Mouse (Mus musculus) frontal cortex, adult (tissue): Measurements from ENCODE around the gene Rec8.

Source experiments
- ATAC-seq: cut with Nextera tagmentation; 2 replicates; pipeline ENCODE4 v1.9.2; 2017; ENCODE audit warnings: mild to moderate bottlenecking, moderate library complexity, mixed read lengths; ENCODE audit not compliant: low TSS enrichment

Gene Rec8

DNA sequence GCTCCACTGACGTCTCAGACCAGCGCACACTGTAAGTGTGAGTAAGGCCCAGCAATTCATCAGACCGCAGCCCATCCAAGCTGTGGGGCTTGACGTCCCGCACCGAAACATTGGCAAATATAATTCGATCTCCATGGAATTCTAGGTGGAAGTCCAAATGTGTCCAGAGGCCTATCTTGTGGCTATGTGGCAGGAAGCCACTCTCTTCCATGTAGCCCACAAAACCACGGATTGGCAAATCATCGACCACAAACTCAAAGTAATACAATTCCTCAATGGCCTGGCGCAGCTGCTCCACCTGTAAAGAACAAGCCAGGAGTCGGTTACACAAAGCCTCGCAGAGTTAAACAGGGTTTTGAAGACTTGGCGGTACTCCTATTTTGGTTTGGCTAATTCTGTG lies 23.5 kb downstream of the Rec8 start:
- no peak for ATAC-seq

- 0 out of 2 replicates have a peak, but pooled peaks have one; percentile 5 for ATAC-seq
These were observed 24.8 kb downstream of the Rec8 start for GRCm38 (mm10) chr14:55642679-55643059.

DNA sequence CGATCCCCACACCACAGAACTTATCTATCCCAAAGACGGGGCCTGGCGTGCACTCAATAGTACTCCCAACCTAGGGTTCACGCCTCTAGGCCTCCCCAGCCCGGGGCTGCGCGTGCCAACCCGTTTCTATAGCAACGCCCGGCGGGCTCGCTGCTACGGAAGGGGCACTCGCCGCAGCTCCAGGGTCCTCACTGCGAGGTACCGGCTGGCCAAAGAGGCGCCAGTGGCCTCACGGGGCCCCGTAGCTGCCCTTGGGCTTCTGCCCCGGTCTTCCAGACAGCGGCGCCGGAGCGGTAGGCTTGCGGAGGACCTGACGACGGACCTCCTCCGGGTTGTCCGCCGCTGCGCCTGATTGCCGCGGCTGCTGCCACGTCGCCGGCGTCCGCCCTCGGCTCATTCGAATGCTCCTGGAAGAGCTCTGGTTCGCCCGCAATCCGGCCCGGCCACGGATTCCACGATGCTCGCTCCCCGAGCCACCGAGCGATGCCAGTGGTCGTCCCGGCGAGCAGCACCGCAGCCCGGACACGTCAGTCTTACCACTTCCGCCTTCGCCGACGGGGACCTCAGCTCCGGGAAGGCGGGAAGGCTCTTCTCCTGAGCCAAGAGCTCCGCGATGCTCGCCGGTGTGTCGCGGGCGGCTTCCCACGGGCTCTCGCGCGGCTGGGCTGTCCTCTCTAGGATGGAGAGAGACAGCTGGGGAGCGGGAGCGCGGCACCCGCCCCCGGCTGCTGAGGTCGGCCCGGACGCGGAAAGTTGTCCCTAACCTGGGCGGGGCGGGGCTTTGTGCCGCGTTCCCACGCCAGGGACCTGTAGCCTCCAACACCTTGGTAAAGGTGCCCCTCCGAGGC lies 25.4 kb downstream of the Rec8 start, which contains the start of gene Tm9sf1:
Tm9sf1 (minus strand) TSS at position 747 of the 848 bp plus-strand sequence.
- ATAC-seq = peak; percentile 90

DNA sequence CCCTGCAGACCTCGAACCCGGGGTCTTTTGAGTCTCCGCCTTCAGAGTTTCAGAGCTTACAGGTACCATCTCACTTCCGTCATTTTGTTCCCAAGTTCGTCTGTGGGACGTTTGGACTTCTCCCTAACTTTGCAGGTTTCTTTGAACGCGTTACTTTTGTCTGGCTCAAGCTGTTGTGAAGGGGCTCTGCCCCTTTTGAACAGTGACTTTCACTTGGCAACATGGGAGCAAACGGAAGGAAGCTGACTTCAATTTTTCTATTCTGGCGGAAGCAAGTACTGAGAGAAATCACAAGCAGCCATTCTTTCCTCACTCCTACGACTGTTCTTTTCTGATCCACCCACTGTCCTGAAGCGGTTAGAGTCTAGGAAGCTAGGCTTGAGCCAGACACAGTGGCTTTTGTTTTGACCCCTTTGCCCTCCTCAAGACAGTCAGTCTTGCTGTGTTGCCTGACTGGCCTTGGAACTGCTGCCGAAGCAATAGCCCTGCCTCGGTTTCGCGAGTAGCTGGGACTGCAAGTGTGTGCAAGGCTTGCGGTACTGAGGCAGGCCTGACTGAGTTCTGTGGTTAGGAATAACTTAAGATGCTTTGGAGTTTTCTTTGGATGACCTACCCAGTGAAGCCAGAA lies 26.5 kb downstream of the Rec8 start:
- ATAC-seq = no peak

DNA sequence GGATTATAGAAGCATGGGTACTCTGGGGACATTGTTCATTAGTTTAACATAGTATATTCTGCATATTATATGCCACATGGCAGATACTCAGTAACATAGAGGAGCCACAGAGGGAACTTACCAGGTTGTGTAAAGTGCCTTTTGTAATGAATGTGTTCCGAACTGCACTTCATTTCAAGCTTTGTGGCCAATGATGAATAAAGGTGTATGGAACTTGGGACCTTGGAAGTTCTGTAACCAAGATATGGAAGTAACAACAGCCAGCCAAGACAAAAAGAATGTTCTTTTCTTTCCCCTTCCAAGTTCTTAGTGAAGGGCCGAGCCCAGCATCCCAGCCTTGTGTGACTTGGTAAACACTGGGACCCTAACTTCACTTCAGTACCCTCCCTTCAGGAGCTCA lies 32.0 kb downstream of the Rec8 start, which contains the start of gene Tssk4:
Tssk4 (plus strand) TSS at position 301 of the 400 bp plus-strand sequence.
- no peak for ATAC-seq

- ATAC-seq = no peak
These were observed 33.7 kb downstream of the Rec8 start for GRCm38 (mm10) chr14:55651528-55651927.

- no peak for ATAC-seq
These were observed 39.1 kb downstream of the Rec8 start for GRCm38 (mm10) chr14:55656935-55657334.

DNA sequence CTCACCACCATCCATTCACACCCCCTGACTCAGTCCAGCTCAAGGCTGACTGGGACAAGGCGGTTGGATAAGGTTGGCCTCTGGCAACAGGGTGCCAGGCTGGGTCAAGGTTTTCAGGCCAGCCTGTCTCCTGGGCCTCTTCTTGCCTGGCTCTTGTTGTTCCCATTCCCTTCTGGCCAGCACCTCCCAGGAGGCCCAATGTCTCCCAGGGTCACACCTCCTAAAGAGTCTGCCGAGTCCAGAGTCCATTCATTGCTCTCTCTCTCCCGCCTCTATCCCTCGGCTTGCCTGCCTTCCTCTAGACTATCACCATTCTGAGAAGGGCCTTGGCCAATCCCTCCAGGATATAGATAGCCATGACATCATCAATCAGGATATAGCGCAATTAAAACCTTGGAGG lies 40.2 kb downstream of the Rec8 start:
- no peak for ATAC-seq

DNA sequence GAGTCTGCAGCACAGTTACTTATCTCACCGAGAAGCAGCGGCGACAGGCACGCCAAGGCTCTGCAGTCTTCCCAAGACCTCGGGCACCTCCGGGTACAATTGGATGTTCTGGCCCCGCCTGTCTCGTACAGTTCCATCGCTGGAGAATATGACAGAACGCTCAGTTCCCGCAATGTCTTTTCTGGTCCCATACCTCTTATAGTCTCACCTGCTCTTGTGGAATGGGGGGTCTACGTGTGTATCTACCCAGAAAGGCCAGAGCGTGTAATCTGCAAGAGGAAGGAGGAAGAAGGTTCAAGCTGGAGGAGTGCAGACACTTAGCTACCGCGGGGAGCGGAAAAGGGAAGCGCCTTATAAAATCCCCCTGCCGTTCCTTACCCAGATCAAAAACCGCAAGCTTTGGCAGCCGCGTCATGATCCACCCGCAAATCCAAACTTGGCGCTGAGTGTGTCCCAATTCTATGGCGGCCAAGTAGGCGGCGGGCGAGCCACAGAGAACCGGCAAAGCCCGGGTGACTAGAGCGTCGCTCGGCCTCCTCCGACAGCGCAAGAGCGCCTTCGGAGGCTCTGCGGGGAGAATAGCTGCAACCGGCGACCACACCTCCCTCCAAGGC lies 42.2 kb downstream of the Rec8 start, which contains the start of gene Mdp1:
Mdp1 (minus strand) TSS at position 549 of the 614 bp plus-strand sequence.
- peak; percentile 98 for ATAC-seq

DNA sequence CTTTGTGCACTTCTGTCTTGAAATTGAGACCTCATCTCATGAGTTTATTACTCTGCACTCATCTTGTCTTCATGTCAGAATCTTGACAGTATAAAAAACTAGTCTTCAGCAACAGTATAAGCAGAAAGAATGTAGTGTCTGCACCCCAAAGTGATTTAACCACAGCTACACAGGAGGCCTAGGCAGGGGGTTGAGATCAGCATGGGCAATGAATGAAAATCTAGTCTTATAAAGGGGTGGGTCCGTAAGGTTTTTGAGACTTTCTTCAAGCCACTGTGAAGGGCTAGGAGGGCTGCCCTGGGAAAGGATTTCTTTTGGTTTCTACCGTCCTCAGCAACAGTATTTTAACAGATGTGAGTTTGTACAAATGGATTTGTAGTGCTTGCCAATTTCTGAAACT lies 42.8 kb downstream of the Rec8 start:
- ATAC-seq = 0 out of 2 replicates have a peak, but pooled peaks have one; percentile 4

GRCm38 (mm10) chr14:55671486-55671832 lies 53.6 kb downstream of the Rec8 start:
- ATAC-seq = peak; percentile 76

GRCm38 (mm10) chr14:55671833-55672740 lies 54.2 kb downstream of the Rec8 start, which contains the start of the genes Gmpr2 and Nedd8:
Gene Gmpr2 (plus strand): TSS chr14:55671941.
Gene Nedd8 (minus strand): TSS chr14:55672124.
- peak; percentile 98 for ATAC-seq

DNA sequence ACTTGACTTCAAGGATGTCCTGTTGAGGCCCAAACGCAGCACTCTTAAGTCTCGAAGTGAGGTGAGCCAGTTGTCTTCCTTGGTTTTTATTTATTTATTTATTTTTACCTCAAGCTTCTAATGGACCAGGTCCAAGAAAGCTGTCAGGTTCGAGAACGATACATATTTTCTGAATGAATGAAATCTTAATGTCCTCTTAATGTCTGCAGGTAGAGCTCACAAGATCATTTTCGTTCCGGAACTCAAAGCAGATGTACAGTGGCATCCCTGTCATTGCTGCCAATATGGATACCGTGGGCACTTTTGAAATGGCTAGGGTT lies 54.9 kb downstream of the Rec8 start:
- no peak for ATAC-seq
